Mouse (Mus musculus) liver, adult 2 months (tissue): ENCODE measurements at regions not wholly inside any gene's neighbourhood (a gene's known extent, or its start where the extent isn't known, plus 50 kb on each side); places are given as distances from the start of the nearest gene placed in this dataset.

Experiments used
- CTCF ChIP-seq: fragments of 200-500 bp; IDR thresholded peaks from 2 replicates; pipeline ENCODE4 v1.5.1; 2011; ENCODE audit warnings: low read depth, low read length, control low read depth
- POLR2A ChIP-seq: fragments of 200-500 bp; IDR thresholded peaks from 2 replicates; pipeline ENCODE4 v1.6.1; 2011; ENCODE audit warnings: low read length, control low read depth; ENCODE audit not compliant: insufficient read depth; ENCODE audit errors: extremely low read depth

GRCm38 (mm10) chr6:117279786-117280411, 111.6 kb downstream of the Cxcl12 start:
- no peak for TF ChIP-seq POLR2A
- no peak for TF ChIP-seq CTCF
